Mouse (Mus musculus): Measurements from ENCODE around the gene Ttc7b. TPM values are rescaled to one million over a fixed set of nuclear protein-coding genes. Genes with fewer than 3 reads are reported as not detected.

Ttc7b gene
- total RNA-seq, 2 experiments from 2014 or later: 75.9 to 82.8 TPM

DNA sequence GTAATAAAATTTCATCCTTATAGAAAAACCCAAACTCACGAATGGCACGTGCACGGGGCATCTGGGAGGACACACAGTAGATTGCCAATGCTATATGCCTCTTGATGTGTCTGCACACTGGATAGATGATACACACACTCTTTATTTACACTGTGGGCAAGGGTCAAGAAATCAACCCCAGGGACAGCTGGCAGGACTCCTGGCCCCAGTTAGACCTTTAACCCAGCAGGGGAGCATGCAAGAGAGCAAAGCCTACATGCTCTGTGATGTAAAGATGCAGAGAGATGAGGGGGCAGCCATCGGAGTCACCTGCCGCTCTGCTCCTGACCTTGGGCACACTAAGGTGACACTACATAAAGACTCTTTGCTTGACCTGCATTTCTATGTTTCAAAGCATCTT lies 32.3 kb downstream of the Ttc7b start:
- DNase-seq: no peak

DNA sequence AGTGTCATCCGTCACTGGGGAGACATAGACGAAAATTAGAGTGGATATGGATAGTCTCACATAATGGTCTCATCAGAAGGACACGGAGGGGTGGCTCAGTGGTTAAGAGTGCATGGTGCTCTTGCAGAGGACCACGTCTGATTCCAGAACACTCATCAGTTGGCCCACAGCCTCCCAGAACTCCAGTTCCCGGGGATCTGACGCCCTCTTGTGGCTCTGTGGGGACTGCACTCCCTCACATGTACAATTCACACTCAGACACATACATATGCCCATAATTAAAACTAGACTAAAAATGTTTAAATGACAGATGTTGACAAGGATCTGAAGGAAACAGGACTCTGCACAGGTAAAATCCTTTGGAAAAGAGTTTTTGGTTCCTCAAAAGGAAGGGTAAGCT lies 34.4 kb downstream of the Ttc7b start:
- peak; percentile 67 to 71 for DNase-seq

DNA sequence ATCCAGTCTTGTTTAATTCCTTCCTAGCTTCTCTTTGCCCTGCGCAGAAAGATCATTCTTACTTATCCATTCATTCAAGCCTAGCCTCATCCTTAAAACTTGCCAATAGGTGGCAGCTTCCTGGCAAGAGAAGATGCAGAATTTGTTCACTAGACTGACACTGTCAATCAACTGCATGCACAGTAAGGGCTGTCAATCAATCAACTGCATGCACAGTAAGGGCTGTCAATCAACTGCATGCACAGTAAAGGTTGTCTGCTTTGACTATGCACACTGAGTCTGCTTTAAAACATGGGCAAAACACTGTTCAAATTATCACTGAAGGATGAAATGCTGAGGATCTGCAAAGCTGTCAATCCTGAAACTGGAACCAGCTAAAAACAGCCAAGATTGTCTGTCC lies 37.6 kb downstream of the Ttc7b start:
- no peak for DNase-seq

DNA sequence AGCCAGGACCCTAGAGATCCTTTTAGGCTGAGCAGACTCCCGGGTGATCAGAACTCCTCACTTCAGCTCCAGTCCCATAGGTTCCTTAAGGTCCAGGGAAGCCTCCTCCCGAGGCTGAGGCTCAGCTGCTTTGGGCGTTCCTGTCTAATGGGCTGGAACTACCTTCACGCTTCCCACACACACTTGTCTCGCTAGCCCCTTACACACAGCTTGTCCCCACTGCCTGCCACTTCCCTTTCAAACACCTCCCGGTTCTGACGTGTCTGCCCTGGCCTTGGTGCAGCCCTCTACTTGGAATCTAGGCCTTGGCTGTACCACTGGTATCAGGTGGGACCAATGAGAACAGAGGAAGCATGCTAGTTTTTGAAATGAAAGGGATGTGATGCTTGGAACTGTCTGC lies 38.4 kb downstream of the Ttc7b start:
- DNase-seq: no peak

DNA sequence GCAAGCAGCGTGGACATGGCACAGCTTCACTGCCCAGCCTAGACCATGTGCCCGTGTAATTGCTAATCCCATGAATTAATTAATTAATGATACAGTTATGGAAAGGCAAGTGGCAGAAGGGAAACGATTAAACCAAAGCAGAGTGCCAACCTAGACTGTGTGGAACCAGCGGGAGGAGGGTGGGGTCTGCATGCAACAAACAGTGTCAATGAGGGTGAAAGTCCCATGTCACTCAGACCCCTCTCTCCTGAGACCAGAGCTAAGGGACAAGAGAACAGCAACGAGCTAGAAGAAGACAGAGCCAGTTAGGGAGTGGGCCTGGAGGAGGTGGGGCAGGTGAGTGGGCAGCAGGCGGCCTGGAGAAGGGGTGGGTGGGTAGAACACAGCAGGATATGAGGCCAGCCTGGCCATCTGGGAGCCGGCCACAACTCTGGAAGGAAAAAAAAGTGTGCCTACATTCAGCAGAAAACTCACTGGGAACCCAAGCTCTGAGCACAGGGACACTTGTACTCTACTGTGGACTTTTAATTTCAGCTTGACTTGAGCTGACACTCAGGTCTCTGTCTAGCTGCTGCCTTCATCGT lies 39.1 kb downstream of the Ttc7b start:
- DNase-seq: no peak

DNA sequence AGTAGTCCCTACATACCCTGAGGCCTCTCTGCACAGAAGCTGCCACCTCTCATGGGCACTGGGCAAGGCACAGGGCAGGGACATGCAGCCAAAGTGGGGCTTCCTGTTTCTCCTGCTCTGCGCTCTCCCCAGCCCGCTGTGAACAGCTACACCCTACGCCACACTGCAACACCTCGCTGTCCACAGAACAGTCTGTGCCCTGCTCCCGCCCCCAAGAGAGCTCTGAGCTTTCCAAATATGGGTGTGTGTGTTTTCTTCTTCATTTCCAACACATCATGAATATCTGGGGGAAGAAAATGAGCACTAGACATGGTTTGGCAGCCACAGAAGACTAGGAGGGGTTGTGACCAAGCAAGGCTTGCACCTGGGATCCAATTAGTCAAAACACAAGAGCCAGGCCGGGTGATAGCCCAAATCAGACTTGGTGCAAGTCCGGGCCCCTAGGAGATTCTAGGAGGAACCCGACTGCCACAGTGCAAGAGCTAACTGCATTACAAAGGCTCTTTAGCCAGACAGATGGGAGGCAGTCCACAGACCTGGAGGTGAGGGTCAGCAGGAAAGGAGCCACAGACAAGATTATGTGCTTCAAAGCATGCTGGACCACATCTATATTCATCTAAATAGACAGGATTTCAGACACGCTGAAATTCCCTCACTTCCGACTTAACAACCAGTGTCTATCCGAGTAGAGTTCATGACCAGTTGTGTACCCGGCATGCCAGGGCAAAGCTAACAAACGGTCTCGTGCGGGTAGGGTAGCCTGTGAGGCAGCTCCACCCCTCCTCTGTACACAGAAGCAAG lies 39.8 kb downstream of the Ttc7b start:
- DNase-seq: no peak

- DNase-seq: peak; percentile 37 to 63
Measured at GRCm38 (mm10) chr12:100479892-100480621, 40.6 kb downstream of the Ttc7b start.

- DNase-seq: no peak
Measured at GRCm38 (mm10) chr12:100479270-100479869, 41.3 kb downstream of the Ttc7b start.

GRCm38 (mm10) chr12:100478615-100479014 lies 42.0 kb downstream of the Ttc7b start:
- DNase-seq: no peak

DNA sequence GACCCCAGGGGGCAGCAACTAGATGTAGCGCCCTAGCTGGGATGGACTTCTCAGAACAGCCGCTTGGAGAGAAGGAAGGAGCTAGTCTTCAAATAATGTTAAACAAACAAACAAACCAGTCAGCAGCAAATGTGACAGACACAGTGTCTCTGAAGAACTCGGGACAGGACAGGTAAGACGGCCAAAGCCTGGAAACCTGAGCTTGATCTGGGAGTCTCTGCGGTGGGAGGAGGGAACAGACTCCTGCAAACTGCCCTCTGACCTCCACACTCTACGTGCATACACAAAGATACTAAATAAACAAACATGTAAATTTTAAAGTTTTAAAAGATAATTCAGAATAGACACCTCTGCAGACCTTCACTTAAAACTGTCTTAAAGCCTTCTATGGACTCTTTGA lies 42.5 kb downstream of the Ttc7b start:
- no peak for DNase-seq

DNA sequence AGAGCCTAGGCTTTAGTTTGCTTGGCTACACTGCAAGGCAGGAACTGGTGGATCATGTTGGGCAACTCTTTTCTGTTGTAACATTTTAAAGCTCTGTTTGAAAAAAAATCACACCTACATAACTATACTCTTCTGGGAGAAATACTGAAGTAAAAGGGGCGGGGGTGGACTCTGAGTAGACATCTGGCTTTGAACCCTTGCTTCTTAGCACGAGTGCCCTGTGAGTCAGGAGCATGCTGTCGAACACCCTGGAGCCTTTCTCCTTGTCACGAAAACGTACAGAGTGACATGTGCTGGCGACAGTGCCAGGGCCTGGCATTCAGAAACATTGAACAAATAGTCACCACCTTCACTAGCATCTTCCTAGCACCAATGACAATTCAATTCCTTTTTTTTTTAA lies 43.2 kb downstream of the Ttc7b start:
- DNase-seq: no peak

GRCm38 (mm10) chr12:100476351-100476750 lies 44.3 kb downstream of the Ttc7b start:
- DNase-seq: no peak

GRCm38 (mm10) chr12:100475489-100475888 lies 45.1 kb downstream of the Ttc7b start:
- DNase-seq: no peak

- DNase-seq: no peak
Measured at GRCm38 (mm10) chr12:100474661-100475321, 45.8 kb downstream of the Ttc7b start.

DNA sequence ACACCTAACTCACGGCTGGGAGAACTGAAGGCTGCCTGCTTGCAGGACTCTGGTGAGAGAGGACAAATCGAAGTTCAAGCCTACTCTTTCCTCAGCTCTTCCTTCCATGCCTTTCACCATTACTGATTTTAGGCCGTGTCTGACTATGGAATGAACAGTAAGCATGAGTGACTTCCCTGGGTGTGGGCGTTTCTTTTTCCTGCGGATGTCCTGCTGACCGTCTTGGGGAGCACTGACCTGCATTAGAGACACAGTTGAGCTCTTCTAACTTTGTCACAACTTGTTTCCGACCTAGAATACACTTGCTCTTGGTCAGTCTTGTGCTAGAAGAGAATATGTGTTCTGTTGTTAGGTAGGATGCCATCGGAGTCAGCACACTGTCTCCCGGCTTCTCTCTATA lies 50.3 kb downstream of the Ttc7b start:
- DNase-seq: no peak

DNA sequence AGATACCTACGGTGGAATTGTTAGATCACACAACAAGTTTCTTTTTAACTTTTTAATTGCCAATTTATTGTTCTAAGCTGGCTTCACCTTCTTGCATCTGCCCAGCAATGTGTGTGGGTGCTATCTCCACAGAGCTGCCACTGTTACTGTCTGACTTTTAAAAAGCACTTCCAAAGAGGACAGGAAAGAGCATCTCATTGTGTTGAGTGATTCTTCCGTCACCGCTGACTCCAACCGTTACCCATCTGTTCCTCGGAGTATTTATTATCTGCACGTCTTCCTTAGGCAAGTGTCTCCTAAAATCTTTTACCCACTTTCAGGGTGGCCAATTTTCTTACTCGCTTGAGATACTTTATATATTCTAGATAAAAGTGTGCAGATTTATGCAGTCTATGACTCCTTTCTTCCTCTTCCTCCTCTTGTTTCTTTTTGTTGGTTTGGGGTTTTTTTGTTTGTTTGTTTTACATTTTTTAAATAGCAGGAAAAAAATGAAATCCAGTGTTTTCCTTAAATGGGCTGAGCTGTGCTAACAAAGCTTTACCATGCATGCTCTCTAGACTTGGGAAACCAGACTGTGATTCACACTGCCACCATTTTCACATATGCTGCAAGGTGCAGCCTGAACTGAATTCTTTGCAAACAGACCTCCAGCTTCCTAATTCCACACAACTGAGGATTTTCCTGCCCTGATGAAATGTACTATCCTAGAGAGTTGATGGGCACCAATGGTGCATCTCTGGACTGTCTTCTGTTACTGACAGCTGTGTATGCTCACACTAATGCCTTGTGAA lies 50.9 kb downstream of the Ttc7b start:
- no peak for DNase-seq

GRCm38 (mm10) chr12:100465101-100465715 lies 55.4 kb downstream of the Ttc7b start:
- DNase-seq: no peak

DNA sequence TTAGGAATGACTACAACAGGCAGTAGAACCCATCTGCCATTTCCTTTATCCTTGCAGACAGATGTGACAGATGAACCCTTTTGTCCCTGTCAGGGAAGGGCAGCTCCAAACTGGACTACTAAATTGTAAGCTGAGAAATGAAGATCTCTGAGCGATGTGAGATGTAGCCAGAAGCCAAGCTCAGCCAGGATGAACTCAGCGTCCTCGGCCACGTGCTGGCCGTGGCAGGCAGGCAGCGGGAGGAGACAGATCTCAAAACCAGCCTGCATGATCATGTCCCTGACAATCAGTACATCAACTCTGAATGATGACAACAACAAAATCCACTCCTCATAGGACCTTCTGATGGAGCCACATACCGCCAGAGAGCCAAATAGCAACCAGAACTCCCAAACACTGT lies 62.9 kb downstream of the Ttc7b start:
- DNase-seq: no peak

DNA sequence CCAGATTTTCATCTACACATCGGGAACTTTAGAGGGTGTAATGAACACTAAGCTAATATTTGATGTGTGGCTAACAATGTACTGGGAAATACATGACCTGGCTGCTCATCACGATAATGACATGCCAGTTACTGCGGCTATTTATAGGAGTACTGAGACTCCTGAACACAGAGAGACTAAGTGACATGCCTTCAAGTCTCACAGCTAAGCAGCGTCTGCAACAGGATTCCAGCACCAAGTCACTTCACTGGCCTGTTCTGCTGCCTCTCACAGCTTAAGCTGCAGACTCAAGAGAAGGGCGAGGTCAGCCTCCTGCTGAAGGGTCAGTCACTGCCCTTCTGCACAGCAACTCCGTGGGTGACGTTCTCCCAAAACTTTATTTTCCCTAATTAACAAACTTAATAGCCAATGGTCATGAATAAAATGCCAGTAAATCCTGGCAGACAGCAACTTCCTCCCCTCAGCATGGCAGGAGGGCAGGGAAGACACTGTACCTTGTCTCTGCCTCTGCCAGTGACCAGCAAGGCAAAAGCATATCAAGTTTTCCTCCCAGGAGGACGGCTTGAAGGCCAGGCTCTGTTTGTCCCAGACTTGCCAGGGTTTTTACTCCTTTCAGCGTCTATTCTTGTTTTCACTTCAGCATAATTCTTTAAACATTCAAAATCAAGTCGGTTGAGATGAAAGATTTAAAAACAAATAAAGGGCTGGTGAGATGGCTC lies 64.2 kb downstream of the Ttc7b start:
- no peak for DNase-seq

DNA sequence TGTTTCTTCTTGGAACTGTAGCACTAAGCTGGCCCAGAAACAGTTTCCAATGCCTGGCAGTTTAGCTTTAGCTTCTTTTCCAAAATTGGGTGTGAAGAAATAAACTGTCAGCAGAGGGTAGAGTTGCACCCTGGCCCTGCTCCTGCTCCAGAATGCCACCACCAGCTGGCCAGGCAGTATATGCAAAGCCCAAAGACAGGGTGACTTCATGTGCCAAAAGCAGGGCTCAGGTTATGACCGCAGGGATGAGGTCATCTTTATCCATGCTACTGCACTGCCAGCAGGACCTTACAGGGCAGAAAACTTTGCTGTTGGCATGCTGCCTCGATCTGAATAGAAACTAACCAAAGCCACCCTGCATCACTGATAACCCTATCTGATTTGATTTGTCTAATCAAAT lies 65.2 kb downstream of the Ttc7b start:
- peak; percentile 49 to 67 for DNase-seq
